Mouse (Mus musculus) right cerebral cortex, adult 18-20 months (tissue): ENCODE measurements at regions not wholly inside any gene's neighbourhood (a gene's known extent, or its start where the extent isn't known, plus 50 kb on each side); places are given as distances from the start of the nearest gene placed in this dataset.
A peak's percentile ranks its signal among the peaks of the same experiment; 100 is the strongest.

Experiments used
- DNase-seq: peaks from one replicate; pipeline ENCODE4 v3.0.0; 2022; ENCODE audit warnings: mixed read lengths

- no peak for DNase-seq
These were observed 397.1 kb downstream of the H2al1j start for GRCm38 (mm10) chrX:11724718-11725117.

- no peak for DNase-seq
These were observed 399.1 kb downstream of the H2al1j start for GRCm38 (mm10) chrX:11726524-11727231.

- DNase-seq, result no peak
These were observed 400.9 kb downstream of the H2al1j start for GRCm38 (mm10) chrX:11728481-11728880.

- no peak for DNase-seq
These were observed 402.4 kb downstream of the H2al1j start for GRCm38 (mm10) chrX:11729992-11730391.

GRCm38 (mm10) chrX:11732371-11732770 is 404.7 kb downstream of the H2al1j start:
- DNase-seq, result no peak

- DNase-seq, result no peak
These were observed 407.1 kb downstream of the H2al1j start for GRCm38 (mm10) chrX:11734505-11735435.

- no peak for DNase-seq
These were observed 408.0 kb downstream of the H2al1j start for GRCm38 (mm10) chrX:11735516-11736170.

GRCm38 (mm10) chrX:11736481-11736880 is 408.9 kb downstream of the H2al1j start:
- no peak for DNase-seq

GRCm38 (mm10) chrX:11739565-11739964 is 411.9 kb downstream of the H2al1j start:
- DNase-seq, result no peak

GRCm38 (mm10) chrX:11745911-11746310 is 414.2 kb downstream of the Bcor start:
- DNase-seq, result peak; percentile 9

GRCm38 (mm10) chrX:11747386-11748121 is 412.6 kb downstream of the Bcor start:
- no peak for DNase-seq

- DNase-seq, result no peak
These were observed 411.9 kb downstream of the Bcor start for GRCm38 (mm10) chrX:11748278-11748677.

- DNase-seq, result no peak
These were observed 407.6 kb downstream of the Bcor start for GRCm38 (mm10) chrX:11752513-11752912.

GRCm38 (mm10) chrX:11752973-11753590 is 407.1 kb downstream of the Bcor start:
- peak; percentile 25 for DNase-seq

GRCm38 (mm10) chrX:11755046-11755445 is 405.1 kb downstream of the Bcor start:
- DNase-seq, result no peak

GRCm38 (mm10) chrX:11763351-11764082 is 396.6 kb downstream of the Bcor start:
- DNase-seq, result peak; percentile 27

- DNase-seq, result no peak
These were observed 383.8 kb downstream of the Bcor start for GRCm38 (mm10) chrX:11776236-11776899.

GRCm38 (mm10) chrX:11795010-11795409 is 365.1 kb downstream of the Bcor start:
- DNase-seq, result no peak

- DNase-seq, result peak; percentile 42
These were observed 362.3 kb downstream of the Bcor start for GRCm38 (mm10) chrX:11797870-11798269.

- no peak for DNase-seq
These were observed 361.8 kb downstream of the Bcor start for GRCm38 (mm10) chrX:11798326-11798725.

- peak; percentile 67 for DNase-seq
These were observed 359.7 kb downstream of the Bcor start for GRCm38 (mm10) chrX:11800400-11800941.
